Mouse (Mus musculus) neural tube, embryonic 11.5 days (tissue): ENCODE results near the gene Arhgef3. TPM values are rescaled to one million over a fixed set of nuclear protein-coding genes. Genes with fewer than 3 reads are reported as not detected.

ENCODE experiments used
- ATAC-seq: fragments of 200-750 bp; cut with Nextera tagmentation; 2 replicates; pipeline ENCODE4 v1.8.0; 2017; ENCODE audit warnings: moderate number of reproducible peaks, mild to moderate bottlenecking, moderate TSS enrichment, moderate library complexity; ENCODE audit not compliant: insufficient read depth, low FRiP score, low TSS enrichment
- DNase-seq: peaks from one replicate; pipeline ENCODE4 v3.0.0-alpha.2; 2015; ENCODE audit warnings: low spot score
- H3K27ac ChIP-seq: fragments of 300-500 bp; sonication (generic); 2 replicates; pipeline ENCODE4 v1.5.1; 2014; ENCODE audit warnings: low read depth, mild to moderate bottlenecking, low read length
- H3K27me3 ChIP-seq: fragments of 300-500 bp; sonication (generic); 2 replicates; pipeline ENCODE4 v1.6.1; 2014; ENCODE audit warnings: mild to moderate bottlenecking, low read length, mixed read lengths; ENCODE audit not compliant: control insufficient read depth, insufficient read depth
- H3K36me3 ChIP-seq: fragments of 300-500 bp; sonication (generic); 2 replicates; pipeline ENCODE4 v1.6.1; 2014; ENCODE audit warnings: mild to moderate bottlenecking, low read length, moderate library complexity, mixed read lengths; ENCODE audit not compliant: control insufficient read depth, insufficient read depth
- H3K4me1 ChIP-seq: fragments of 300-500 bp; sonication (generic); 2 replicates; pipeline ENCODE4 v1.6.1; 2014; ENCODE audit warnings: low read length, mixed read lengths; ENCODE audit not compliant: control insufficient read depth, insufficient read depth
- H3K4me2 ChIP-seq: fragments of 300-500 bp; sonication (generic); 2 replicates; pipeline ENCODE4 v1.6.1; 2014; ENCODE audit warnings: low read depth, mild to moderate bottlenecking, moderate library complexity
- H3K4me3 ChIP-seq: fragments of 300-500 bp; sonication (generic); 2 replicates; pipeline ENCODE4 v1.5.1; 2014; ENCODE audit warnings: low read depth, low read length
- H3K9ac ChIP-seq: fragments of 300-500 bp; sonication (generic); 2 replicates; pipeline ENCODE4 v1.6.1; 2014; ENCODE audit warnings: mild to moderate bottlenecking, low read length
- H3K9me3 ChIP-seq: fragments of 300-500 bp; sonication (generic); 2 replicates; pipeline ENCODE4 v1.6.1; 2016; ENCODE audit warnings: low read length; ENCODE audit not compliant: control insufficient read depth
- WGBS: fragments of 180-500 bp; shearing (Covaris S2); extraction: QIAGEN DNeasy Blood & Tissue Kit; methylation state at CpG from one replicate; pipeline ENCODE4 v1.1.7; 2014; 5-methylcytosine and 5-hydroxymethylcytosine counted together
- polyA plus RNA-seq: library from polyadenylated mRNA; unstranded; fragments of >200 nt; fragmentation: Nextera tagmentation; extraction: Ambion mirVana; gene quantifications from 2 replicates; pipeline ENCODE4 v1.2.1, GENCODE M21; 2014

Gene Arhgef3
- polyA plus RNA-seq: 5.1 and 7.2 TPM in 2 replicates

DNA sequence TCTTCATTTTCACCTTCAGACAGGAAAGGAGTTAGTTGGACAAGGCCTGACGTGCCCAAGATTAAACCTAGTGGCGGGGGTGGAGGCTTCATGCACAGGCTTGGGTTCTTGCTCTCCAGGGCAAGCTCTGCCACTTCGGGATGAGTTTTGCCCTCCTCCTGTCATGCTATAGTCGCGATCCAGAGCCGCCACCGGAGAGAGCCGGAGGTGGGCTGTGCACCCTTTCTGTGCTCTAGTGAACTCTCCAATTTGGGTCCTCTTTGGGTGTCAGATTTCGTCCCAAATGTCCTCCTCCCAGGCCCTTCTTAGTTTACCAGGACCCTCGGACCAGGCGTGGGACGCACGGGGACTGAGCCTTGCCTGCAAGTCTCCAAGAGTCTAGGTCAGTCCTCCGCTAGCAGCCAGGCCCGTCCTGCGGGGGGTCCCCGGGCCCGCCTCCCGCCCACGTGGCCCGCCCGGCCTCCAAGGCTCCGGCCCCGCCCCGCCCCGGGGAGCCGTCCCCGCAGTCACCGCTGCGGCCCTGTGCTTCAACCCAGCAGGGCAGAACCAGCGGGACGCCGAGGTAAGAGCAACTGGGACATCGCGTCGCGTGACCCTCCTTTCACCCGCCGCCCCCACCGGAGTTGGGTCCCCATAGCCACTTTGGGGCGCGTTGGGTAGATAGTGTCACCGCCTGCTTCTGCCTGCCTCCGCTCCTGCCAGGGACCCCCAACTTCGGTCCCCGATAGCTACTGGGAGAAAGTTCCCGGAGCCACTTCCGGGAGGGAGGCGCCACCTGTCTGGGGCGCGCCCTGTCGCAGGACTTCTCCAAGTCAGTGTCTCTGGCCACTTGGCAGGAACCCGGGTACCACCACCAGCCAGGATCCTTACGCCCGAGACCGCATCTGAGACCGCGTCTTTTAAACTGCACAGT lies at the start of gene Arhgef3:
TSS of gene Arhgef3 (plus strand) at position 538 of the 913 bp plus-strand sequence.
- H3K4me2 ChIP-seq: peak within 1 kb of the TSS; percentile 99
- no peaks in the 10 kb centered on the region for H3K4me1 ChIP-seq
- DNase-seq: peak; percentile 62
- under 1% methylated on average over 56 of the region's 58 CpGs for WGBS
- H3K9ac ChIP-seq: peak within 1 kb of the TSS; percentile 51
- no peaks in the 10 kb centered on the region for H3K9me3 ChIP-seq
- H3K36me3 ChIP-seq: no peaks in the 10 kb centered on the region
- H3K27ac ChIP-seq: no peak within 1 kb of the TSS
- peak within 1 kb of the TSS; percentile 52 for H3K4me3 ChIP-seq
- peaks cover 26% of the 10 kb centered on the region for H3K27me3 ChIP-seq
- peak; percentile 58; the same call in 1 of the 2 replicates for ATAC-seq

DNA sequence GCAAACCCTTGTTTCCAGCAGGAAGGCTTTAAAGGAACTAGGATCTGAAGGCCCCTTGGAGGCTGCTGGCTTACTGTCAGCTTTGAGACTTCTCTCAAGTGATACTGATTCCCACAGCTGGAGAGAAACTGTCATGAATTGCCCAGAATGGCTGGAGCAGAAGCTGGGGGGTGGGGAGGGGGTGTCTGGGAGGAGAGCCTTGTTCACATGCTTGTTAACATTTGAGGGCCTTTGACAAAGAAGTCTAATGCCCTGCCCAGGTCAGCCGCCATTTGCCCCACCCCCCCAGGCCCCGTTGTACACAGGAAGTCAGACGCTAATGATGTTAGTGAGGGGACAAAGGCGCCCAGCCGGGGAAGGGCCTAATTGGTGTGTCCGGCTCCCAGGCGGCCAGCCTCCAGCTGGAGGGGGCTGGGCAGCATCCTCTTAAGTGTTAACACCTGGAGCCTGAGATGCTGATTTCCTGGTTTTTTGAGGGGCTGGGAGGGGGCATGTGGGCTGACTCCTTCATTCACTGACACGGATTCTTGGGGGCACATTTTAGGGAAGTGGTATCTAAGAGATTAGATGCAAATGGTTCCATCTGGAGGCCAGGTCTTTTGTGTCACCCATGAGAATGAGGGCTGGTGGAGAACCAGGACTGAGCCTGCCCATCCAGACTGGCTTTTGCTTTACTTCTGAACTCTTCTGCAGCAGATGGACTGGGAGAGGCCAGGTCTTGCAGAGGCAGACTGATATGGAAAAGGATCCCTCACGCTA lies 48.3 kb upstream of the Arhgef3 start:
- Histone ChIP-seq H3K27me3 (no peaks in the 10 kb centered on the region), H3K9me3 (no peaks in the 10 kb centered on the region), H3K4me2 (peak overlapping the region; percentile 19), H3K27ac (peak overlapping the region; percentile 78), H3K9ac (no peak overlapping the region), H3K4me3 (no peak overlapping the region), H3K4me1 (peaks cover 32% of the 10 kb centered on the region), H3K36me3 (no peaks in the 10 kb centered on the region)
- 5% methylated on average over 9 of the region's 9 CpGs for WGBS
- peak; percentile 83 for DNase-seq
- peak; percentile 81 for ATAC-seq

DNA sequence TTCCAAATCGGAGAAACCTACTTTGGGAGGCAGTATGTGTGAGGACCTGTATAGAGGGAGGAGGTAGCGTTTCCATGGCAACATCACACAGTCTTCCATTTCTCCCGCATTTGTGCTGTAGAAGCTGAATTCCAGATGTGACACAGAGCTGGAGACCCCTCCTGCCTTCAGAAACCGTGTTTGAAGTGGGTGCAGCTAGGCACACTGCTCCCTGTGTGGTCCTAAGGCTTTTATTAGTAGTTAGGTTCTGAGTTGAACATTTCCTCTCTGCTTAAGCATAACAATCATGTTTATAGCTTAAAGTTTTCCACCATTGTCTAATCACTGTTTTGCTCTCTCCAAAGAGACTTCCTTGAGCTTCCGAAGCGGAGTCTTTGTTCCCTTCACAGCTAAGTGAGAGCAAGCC lies 46.8 kb upstream of the Arhgef3 start:
- WGBS: 12% methylated on average over 6 of the region's 6 CpGs
- Histone ChIP-seq H3K9ac (no peak overlapping the region), H3K9me3 (no peaks in the 10 kb centered on the region), H3K4me3 (no peak overlapping the region), H3K4me2 (no peak overlapping the region), H3K27ac (peak overlapping the region; percentile 5; the same call in 1 of the 2 replicates), H3K36me3 (no peaks in the 10 kb centered on the region), H3K27me3 (no peaks in the 10 kb centered on the region), H3K4me1 (peaks cover 37% of the 10 kb centered on the region)
- ATAC-seq: no peak
- DNase-seq: peak; percentile 54

DNA sequence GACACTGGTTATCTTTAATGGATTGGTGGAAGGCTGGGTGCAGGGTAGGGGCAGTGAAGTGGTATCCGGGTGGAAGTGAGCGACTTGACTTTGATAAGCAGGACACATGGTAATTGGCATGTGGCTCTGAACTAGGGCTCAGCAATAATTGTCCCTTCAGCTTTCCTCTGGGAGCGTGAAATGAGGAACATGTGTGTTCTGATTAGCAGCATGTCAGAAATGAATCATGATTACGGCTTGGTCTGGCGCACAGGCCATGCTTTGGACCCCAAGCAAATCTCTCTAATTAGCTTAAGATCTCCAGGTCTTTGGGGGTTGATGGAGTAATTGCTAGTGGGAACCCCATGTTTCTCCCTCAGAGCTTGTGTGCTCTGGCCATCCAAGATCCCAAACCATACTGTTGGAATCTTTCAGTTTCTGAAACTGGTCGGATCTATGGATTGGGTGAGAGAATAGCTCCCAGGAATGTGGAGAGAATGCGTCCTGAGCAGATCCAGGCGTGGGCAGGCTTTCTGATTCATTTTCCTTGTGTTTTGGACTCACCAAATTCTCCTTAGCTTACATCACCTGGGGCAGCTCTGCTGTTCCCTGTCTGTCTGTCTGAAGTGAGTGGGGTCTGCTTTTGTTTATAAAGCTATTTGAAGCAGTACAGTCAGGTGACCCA lies 45.1 kb upstream of the Arhgef3 start:
- no peak for DNase-seq
- peak overlapping the region; percentile 24; the same call in 1 of the 2 replicates for H3K27ac ChIP-seq
- 30% methylated on average over 8 of the region's 8 CpGs for WGBS

DNA sequence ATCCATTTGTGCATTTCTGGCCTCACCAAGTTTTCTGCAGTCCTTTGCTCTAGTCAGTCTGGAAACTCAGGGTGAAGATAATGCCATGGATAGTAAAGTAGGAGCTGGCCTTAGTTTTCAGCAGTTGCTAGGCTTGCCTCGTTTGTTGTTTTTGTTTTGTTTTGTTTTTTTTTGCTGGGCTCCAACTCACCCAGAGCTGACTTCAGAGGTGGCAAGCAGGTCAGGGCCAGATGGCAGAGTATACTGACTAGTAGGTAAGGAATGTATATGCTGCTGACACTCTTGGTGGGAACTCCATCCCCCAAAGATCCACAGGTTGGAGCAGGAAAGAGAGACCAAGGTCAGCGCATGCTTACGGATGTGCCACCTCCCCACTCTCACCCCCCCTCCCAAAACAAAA lies 44.6 kb upstream of the Arhgef3 start:
- H3K27ac ChIP-seq: no peak overlapping the region
- DNase-seq (no peak), ATAC-seq (no peak)
- H3K4me1 ChIP-seq: peaks cover 57% of the 10 kb centered on the region
- H3K27me3 ChIP-seq: no peaks in the 10 kb centered on the region
- no peaks in the 10 kb centered on the region for H3K36me3 ChIP-seq
- WGBS: 45% methylated on average over 3 of the region's 3 CpGs
- no peak overlapping the region for H3K4me3 ChIP-seq
- no peaks in the 10 kb centered on the region for H3K9me3 ChIP-seq
- no peak overlapping the region for H3K9ac ChIP-seq
- no peak overlapping the region for H3K4me2 ChIP-seq

More for the DNA sequence above, 45.1 kb upstream of the Arhgef3 start:
- Histone ChIP-seq H3K4me1 (peaks cover 52% of the 10 kb centered on the region), H3K4me2 (no peak overlapping the region), H3K9ac (no peak overlapping the region), H3K27me3 (no peaks in the 10 kb centered on the region), H3K36me3 (no peaks in the 10 kb centered on the region), H3K9me3 (no peaks in the 10 kb centered on the region), H3K4me3 (no peak overlapping the region)
- no peak for ATAC-seq

DNA sequence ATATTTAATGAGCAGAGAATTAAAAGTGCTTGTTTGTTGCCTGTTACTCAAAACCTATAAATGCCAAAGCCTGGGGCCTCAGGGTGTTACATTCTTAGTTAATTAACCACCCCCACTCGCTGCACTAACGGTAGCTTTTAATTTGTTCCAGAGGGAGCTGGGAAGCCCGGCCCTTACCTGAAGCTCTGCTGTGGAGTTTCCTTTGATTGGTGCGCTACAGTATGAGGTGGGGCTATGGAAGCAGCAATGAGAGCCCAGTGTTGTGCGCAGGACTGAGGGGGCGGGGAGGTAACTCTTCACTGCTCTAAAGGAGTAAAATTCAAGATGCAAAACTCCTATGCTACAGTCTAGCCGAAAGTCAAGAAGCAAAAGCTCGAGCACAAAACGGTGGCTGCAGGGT lies 43.9 kb upstream of the Arhgef3 start:
- H3K27ac ChIP-seq: no peak overlapping the region
- H3K4me1 ChIP-seq: peaks cover 52% of the 10 kb centered on the region
- ATAC-seq: no peak

DNA sequence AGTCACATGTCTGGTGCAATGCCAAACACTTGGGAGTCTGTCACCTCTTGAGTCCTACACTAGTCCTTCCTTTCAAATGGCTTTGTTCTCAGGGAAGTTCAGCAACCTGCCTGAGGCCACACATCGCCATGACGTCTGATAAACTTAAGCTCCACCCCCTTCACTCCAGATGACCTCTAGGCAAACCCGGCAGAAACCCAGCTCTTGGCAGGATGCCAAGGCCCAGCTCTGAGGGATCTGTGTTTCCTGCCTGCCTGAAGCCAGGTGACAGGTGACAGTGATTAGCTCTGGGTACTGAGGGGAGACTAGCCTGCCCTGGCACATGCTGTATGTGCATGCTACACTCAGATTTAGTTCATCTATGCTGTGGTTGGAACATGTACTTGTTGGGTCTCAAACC lies 42.7 kb upstream of the Arhgef3 start:
- Histone ChIP-seq H3K27ac (no peak overlapping the region), H3K4me2 (no peak overlapping the region), H3K9ac (no peak overlapping the region), H3K4me1 (peaks cover 47% of the 10 kb centered on the region), H3K36me3 (no peaks in the 10 kb centered on the region), H3K27me3 (no peaks in the 10 kb centered on the region), H3K4me3 (no peak overlapping the region), H3K9me3 (no peaks in the 10 kb centered on the region)
- DNase-seq (peak; percentile 52), ATAC-seq (no peak)
- WGBS: 26% methylated on average over 3 of the region's 3 CpGs

More for the DNA sequence above, 43.9 kb upstream of the Arhgef3 start:
- 14% methylated on average over 9 of the region's 9 CpGs for WGBS
- H3K36me3 ChIP-seq: no peaks in the 10 kb centered on the region
- no peak overlapping the region for H3K4me2 ChIP-seq
- no peak for DNase-seq
- H3K27me3 ChIP-seq: no peaks in the 10 kb centered on the region
- H3K4me3 ChIP-seq: no peak overlapping the region
- no peak overlapping the region for H3K9ac ChIP-seq
- no peaks in the 10 kb centered on the region for H3K9me3 ChIP-seq

DNA sequence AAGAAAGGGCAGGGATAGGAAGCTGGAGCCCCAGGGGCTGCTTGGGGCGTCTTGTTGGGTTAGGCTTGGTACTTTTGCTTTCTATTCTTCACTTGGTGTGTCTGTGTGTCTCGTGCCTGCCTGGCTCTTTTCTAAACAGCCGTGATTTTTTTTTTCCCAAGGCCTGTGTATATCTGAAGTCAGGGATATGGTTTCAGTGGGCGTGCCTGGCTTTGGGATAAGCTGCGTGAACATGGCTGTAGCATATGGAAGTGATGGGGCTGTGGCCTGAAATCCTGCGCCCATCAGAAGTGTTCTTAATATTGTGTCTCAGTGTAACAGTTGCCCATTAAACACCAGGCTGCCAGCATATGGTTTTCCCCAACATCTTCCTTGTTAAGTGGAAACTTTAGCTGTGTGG lies 39.6 kb upstream of the Arhgef3 start:
- WGBS: 72% methylated on average over 6 of the region's 6 CpGs
- ATAC-seq (no peak), DNase-seq (no peak)
- Histone ChIP-seq H3K9me3 (no peaks in the 10 kb centered on the region), H3K27me3 (no peaks in the 10 kb centered on the region), H3K27ac (0 out of 2 replicates have a peak overlapping the region, but pooled peaks have one; percentile 27), H3K36me3 (no peaks in the 10 kb centered on the region), H3K9ac (no peak overlapping the region), H3K4me2 (no peak overlapping the region), H3K4me1 (peaks cover 35% of the 10 kb centered on the region), H3K4me3 (no peak overlapping the region)
